Mouse (Mus musculus): Measurements from ENCODE around the gene Xxylt1. TPM values are rescaled to one million over a fixed set of nuclear protein-coding genes. Genes with fewer than 3 reads are reported as not detected.

Gene Xxylt1
- polyA plus RNA-seq, 1 experiment from 2014 or later = 1.6 TPM

- Histone ChIP-seq H3K9me3 (ENCODE audit: low read length) (no peaks in the 10 kb centered on the region), H3K36me3 (replicated peaks; ENCODE audit: insufficient read depth, low read length) (no peaks in the 10 kb centered on the region), H3K4me1 (ENCODE audit: insufficient read depth) (peaks cover 70% of the 10 kb centered on the region), H3K4me3 (ENCODE audit: low read depth, low read length) (no peak overlapping the region), H3K27me3 (ENCODE audit: insufficient read depth, low read length) (no peaks in the 10 kb centered on the region), H3K9ac (replicated peaks) (peak overlapping the region; percentile 34; the same call in 1 of the 2 replicates), H3K4me2 (ENCODE audit: low read depth, low read length) (peak overlapping the region; percentile 48), H3K27ac (ENCODE audit: low read depth) (peak overlapping the region; percentile 80)
- TF ChIP-seq EP300 (IDR thresholded peaks at IDR 0.05; ENCODE audit: low read depth) (no peak), CTCF (IDR thresholded peaks at IDR 0.05; ENCODE audit: low read depth) (no peak)
- DNase-seq = peak; percentile 81
- peak; percentile 89 for ATAC-seq
- WGBS (ENCODE audit: insufficient replicate concordance) = 47% methylated on average over 18 of the region's 18 CpGs
Measured at GRCm38 (mm10) chr16:30969266-30970064, 111.8 kb downstream of the Xxylt1 start.

DNA sequence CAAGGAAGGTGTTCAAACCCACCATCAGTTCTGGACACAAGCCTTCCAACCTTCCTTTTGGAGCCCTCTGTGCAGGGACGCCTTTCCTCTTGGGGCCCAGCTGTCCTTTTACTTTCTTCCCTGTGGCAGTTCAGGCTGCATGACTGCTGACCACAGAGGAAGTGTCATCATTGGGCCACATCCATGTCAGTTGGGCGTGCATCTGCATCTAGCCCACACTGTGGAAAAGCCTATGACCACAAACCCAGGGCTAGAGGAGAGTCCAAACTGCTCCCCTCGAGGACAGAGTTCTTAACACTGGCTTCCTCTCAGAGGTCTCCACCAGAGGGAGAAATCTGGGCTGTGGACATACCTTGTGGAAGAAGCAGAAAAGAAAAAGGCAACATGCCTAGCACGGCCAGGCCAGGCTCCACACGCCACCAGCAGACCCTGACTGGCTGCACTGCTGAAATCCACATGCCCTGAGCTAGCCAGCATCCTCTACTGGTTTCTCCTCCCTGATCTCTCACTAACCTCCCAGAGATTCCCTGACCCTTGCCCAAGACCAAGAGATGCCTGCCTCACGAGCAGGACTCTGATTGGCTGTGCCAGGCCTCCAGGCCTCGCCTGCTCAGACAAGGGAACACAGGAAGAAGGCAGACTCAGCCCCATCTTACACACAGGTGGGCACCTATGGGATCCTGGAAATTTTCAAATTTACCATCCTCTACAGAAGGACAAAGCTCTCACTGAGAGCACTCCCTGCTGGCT, 112.7 kb downstream of the Xxylt1 start:
- WGBS (ENCODE audit: insufficient replicate concordance) = 47% methylated on average over 7 of the region's 7 CpGs
- no peaks in the 10 kb centered on the region for H3K9me3 ChIP-seq (ENCODE audit: low read length)
- H3K4me2 ChIP-seq (ENCODE audit: low read depth, low read length) = peak overlapping the region; percentile 30
- peak overlapping the region; percentile 80 for H3K27ac ChIP-seq (ENCODE audit: low read depth)
- DNase-seq = peak; percentile 57
- peak; percentile 8 for ATAC-seq
- H3K27me3 ChIP-seq (ENCODE audit: insufficient read depth, low read length) = no peaks in the 10 kb centered on the region
- no peak overlapping the region for H3K4me3 ChIP-seq (ENCODE audit: low read depth, low read length)
- H3K4me1 ChIP-seq (ENCODE audit: insufficient read depth) = peaks cover 72% of the 10 kb centered on the region
- TF ChIP-seq EP300 (IDR thresholded peaks at IDR 0.05; ENCODE audit: low read depth) (no peak), CTCF (IDR thresholded peaks at IDR 0.05; ENCODE audit: low read depth) (peak; percentile 42)
- peak overlapping the region; percentile 34; the same call in 1 of the 2 replicates for H3K9ac ChIP-seq (replicated peaks)
- no peaks in the 10 kb centered on the region for H3K36me3 ChIP-seq (replicated peaks; ENCODE audit: insufficient read depth, low read length)

DNA sequence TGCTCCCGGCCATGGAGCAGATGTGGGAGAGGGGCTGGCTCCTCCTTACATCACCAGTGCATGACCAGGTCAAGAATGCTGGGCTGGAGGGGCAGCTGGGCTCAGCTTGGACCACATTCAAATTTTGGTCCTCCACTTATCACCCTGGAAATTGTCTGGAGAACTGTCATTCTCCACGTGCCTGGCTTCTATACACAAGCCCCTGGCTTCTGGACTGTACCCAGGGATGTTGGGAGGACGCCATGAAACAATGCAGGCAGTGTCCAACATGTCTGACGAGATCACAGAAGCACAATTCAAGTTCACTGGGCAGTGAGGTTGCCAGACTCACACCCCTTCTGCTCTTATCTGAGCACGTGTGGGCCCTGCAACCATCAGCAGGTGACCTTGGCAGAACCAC, 114.5 kb downstream of the Xxylt1 start:
- Histone ChIP-seq H3K4me2 (ENCODE audit: low read depth, low read length) (no peak overlapping the region), H3K9me3 (ENCODE audit: low read length) (no peaks in the 10 kb centered on the region), H3K9ac (replicated peaks) (no peak overlapping the region), H3K27ac (ENCODE audit: low read depth) (no peak overlapping the region), H3K4me3 (ENCODE audit: low read depth, low read length) (no peak overlapping the region), H3K4me1 (ENCODE audit: insufficient read depth) (peaks cover 58% of the 10 kb centered on the region), H3K27me3 (ENCODE audit: insufficient read depth, low read length) (no peaks in the 10 kb centered on the region), H3K36me3 (replicated peaks; ENCODE audit: insufficient read depth, low read length) (no peaks in the 10 kb centered on the region)
- ATAC-seq = no peak
- no peak for DNase-seq
- TF ChIP-seq EP300 (IDR thresholded peaks at IDR 0.05; ENCODE audit: low read depth) = no peak
- no peak for TF ChIP-seq CTCF (IDR thresholded peaks at IDR 0.05; ENCODE audit: low read depth)
- WGBS (ENCODE audit: insufficient replicate concordance) = 70% methylated on average over 5 of the region's 5 CpGs

DNA sequence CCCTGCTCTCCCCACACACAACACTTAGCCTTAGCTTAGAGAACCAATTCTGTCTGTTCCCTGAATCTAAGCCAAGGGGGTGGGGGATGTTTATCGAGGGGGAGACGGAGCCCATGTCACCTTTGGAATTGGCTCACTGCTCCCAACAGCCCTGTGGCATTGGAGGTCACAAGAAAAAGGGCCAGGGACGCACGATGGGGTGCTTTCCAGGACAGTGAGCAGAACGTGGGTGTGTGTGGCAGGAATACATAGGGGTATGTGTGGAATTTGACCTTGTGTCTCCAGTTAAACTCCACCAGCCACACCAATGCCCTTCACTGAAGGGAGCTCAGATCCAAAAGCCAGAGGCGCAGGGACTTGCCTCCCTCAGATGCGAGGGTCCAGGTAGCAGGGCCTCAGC, 116.3 kb downstream of the Xxylt1 start:
- H3K9me3 ChIP-seq (ENCODE audit: low read length) = no peaks in the 10 kb centered on the region
- H3K9ac ChIP-seq (replicated peaks) = no peak overlapping the region
- H3K36me3 ChIP-seq (replicated peaks; ENCODE audit: insufficient read depth, low read length) = no peaks in the 10 kb centered on the region
- TF ChIP-seq EP300 (IDR thresholded peaks at IDR 0.05; ENCODE audit: low read depth) (no peak), CTCF (IDR thresholded peaks at IDR 0.05; ENCODE audit: low read depth) (no peak)
- 0 out of 2 replicates have a peak overlapping the region, but pooled peaks have one; percentile 35 for H3K27ac ChIP-seq (ENCODE audit: low read depth)
- no peak overlapping the region for H3K4me3 ChIP-seq (ENCODE audit: low read depth, low read length)
- DNase-seq (no peak), ATAC-seq (no peak)
- 54% methylated on average over 7 of the region's 7 CpGs for WGBS (ENCODE audit: insufficient replicate concordance)
- H3K27me3 ChIP-seq (ENCODE audit: insufficient read depth, low read length) = no peaks in the 10 kb centered on the region
- no peak overlapping the region for H3K4me2 ChIP-seq (ENCODE audit: low read depth, low read length)
- H3K4me1 ChIP-seq (ENCODE audit: insufficient read depth) = peaks cover 64% of the 10 kb centered on the region

DNA sequence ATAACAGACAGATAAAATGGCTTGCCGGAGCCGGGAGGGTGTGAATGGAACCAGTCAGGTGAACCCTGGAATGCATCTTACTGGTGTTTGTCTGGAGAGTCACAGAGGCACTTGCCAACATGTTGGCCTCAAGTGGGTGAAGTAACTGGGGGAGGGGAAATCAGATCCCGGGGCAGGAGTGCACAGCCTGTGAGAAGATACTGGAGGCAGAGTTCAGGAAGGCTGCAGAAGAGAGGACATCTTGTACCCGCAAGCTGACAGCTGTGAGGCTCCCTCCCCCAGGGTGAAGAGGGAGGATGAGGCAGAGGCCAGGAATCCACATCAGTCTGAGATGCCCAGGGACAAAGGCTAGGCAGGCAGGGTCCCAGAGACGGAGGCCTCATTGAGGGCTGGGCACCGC, 116.8 kb downstream of the Xxylt1 start:
- peaks cover 63% of the 10 kb centered on the region for H3K4me1 ChIP-seq (ENCODE audit: insufficient read depth)
- no peak overlapping the region for H3K4me2 ChIP-seq (ENCODE audit: low read depth, low read length)
- no peak overlapping the region for H3K4me3 ChIP-seq (ENCODE audit: low read depth, low read length)
- ATAC-seq (no peak), DNase-seq (no peak)
- H3K27me3 ChIP-seq (ENCODE audit: insufficient read depth, low read length) = no peaks in the 10 kb centered on the region
- TF ChIP-seq CTCF (IDR thresholded peaks at IDR 0.05; ENCODE audit: low read depth) (no peak), EP300 (IDR thresholded peaks at IDR 0.05; ENCODE audit: low read depth) (no peak)
- H3K9me3 ChIP-seq (ENCODE audit: low read length) = no peaks in the 10 kb centered on the region
- H3K36me3 ChIP-seq (replicated peaks; ENCODE audit: insufficient read depth, low read length) = no peaks in the 10 kb centered on the region
- no peak overlapping the region; the same call in 1 of the 2 replicates for H3K27ac ChIP-seq (ENCODE audit: low read depth)
- no peak overlapping the region for H3K9ac ChIP-seq (replicated peaks)
- WGBS (ENCODE audit: insufficient replicate concordance) = 83% methylated on average over 6 of the region's 6 CpGs

DNA sequence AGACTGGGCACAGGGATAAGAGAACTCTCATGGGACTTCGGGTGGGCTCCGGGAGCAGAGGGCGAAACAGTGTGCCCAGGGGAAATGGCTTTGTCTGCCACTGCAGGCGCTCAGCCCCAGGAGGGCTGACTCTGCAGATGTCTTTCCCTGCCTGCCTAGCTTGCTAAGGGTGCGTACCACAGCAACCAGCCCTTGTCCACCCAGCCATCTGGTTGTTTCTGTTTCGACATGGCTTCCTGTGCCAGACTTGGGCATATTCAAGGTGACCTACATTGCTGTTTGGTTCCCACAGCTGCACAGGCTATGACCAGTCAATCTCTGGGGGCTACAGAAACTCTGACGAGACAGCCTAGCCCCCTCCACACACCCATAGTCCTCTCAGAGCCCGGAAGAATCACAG, 118.7 kb downstream of the Xxylt1 start:
- 0 out of 2 replicates have a peak overlapping the region, but pooled peaks have one; percentile 39 for H3K27ac ChIP-seq (ENCODE audit: low read depth)
- no peak overlapping the region for H3K4me3 ChIP-seq (ENCODE audit: low read depth, low read length)
- no peaks in the 10 kb centered on the region for H3K27me3 ChIP-seq (ENCODE audit: insufficient read depth, low read length)
- peaks cover 51% of the 10 kb centered on the region for H3K4me1 ChIP-seq (ENCODE audit: insufficient read depth)
- DNase-seq (peak; percentile 44), ATAC-seq (peak; percentile 20)
- 67% methylated on average over 8 of the region's 8 CpGs for WGBS (ENCODE audit: insufficient replicate concordance)
- TF ChIP-seq EP300 (IDR thresholded peaks at IDR 0.05; ENCODE audit: low read depth) = no peak
- no peak for TF ChIP-seq CTCF (IDR thresholded peaks at IDR 0.05; ENCODE audit: low read depth)
- H3K9me3 ChIP-seq (ENCODE audit: low read length) = no peaks in the 10 kb centered on the region
- no peaks in the 10 kb centered on the region for H3K36me3 ChIP-seq (replicated peaks; ENCODE audit: insufficient read depth, low read length)
- H3K9ac ChIP-seq (replicated peaks) = 0 out of 2 replicates have a peak overlapping the region, but pooled peaks have one; percentile 11
- H3K4me2 ChIP-seq (ENCODE audit: low read depth, low read length) = no peak overlapping the region

Data from liver, postnatal 0 days (tissue).